Mouse (Mus musculus) ZHBTc4 (cell line): ENCODE measurements around the gene Kremen2.

Source experiments
- DNase-seq: peaks from one replicate; pipeline ENCODE4 v3.0.0-alpha.2; 2011; ENCODE audit warnings: low read depth, low spot score

Gene Kremen2

DNA sequence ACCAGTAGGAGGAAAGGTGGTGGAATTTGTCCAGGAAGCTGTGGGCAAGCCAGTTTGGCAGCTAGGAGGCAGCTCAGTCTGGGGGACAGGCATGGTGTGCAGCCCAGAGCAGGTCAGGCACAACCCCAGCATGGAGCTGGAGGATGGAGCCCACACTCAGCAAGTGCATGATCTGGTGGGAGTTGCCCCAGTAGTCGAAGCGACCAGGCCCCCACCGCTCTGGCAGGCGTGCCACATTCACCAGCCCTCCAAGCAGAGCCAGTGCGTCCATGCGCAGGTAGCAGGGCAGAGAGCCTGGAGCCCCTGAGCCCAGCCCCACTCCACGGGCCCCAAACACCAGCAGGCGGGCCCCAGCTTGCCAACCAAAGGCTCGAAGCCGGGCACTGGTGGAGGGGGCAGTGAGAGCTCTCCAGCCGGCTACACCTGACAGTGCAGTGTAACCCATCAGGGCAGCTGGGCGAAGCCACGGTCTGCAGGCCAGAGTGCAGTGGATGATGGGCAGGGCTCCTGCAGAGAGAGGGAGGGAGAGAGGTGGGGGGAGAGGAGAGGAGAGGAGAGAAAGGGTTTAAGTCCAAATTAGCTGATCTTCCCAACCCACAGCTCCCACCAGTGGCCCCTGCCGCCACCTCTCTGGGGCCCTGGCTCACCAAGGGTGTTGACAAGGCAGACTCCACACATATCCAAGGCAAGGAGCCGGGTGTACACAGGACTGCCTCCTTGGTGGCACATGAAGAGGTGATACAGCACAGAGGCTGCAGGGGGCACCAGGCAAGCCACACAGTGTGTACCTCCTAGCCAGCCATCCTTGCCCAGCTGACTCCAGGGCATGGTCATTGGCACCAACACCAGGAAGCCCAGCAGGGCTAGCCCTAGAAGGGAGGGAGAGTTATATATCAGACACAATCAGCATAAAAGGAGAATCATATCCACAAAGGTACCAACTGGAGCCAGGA lies 7.9 kb downstream of the Kremen2 start:
- DNase-seq: no peak

DNA sequence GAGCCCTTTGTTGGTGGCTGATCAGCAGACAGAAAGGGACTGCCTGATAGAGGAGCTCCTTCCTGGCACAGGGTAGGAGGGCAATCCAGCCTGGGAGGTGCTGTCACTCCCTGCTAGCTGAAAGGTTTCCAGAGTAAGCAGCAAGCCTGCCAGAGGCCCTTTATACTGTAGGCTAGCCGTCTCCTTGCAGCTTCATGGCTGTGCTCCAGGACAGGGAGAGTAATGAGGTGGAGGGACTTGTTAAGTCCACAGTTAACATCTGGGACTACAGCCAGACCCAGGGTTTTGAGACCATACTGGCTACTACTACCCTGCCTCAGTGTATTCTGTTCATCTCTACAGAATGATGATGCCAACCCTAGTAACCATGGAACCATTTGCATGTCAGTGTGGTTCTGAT lies 11.3 kb downstream of the Kremen2 start:
- DNase-seq: no peak

DNA sequence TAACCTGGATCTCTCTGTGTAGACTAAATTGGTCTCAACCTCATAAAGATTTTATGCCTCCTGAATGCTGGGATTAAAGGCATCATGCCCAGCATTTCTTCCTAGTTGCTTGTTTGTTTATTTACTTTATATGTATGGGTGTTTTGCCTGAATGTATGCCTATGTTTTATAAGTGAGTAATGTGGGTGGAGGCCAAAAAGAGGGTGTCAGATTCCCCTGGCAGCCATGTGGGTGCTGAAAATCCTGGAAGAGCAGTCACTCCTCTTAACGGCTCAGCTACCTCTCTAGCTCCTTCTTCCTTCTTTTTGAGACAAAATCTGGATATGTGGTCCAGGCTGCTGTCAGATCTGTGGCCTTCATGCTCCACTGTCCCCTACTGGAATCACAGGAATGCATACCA lies 15.2 kb downstream of the Kremen2 start:
- no peak for DNase-seq

DNA sequence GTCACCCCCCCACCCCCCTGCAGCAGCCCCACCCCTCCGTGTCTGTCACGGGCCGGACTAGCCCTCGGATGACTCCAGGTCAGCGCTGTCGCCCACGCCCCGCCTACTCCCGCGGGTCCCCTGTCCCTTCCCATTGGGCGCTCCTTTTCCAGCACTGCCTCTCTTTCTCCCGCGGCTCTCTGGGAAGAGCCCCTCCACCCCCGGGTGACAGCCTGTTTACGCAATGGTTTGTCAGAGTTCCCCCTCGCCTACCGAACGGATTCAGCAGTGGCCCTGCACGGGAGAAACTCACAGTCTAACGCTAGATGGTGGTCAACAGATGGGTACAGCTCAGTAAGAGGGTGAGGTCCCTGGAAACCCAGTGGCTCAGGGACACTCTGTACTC lies 18.9 kb downstream of the Kremen2 start:
- DNase-seq: peak; percentile 83

DNA sequence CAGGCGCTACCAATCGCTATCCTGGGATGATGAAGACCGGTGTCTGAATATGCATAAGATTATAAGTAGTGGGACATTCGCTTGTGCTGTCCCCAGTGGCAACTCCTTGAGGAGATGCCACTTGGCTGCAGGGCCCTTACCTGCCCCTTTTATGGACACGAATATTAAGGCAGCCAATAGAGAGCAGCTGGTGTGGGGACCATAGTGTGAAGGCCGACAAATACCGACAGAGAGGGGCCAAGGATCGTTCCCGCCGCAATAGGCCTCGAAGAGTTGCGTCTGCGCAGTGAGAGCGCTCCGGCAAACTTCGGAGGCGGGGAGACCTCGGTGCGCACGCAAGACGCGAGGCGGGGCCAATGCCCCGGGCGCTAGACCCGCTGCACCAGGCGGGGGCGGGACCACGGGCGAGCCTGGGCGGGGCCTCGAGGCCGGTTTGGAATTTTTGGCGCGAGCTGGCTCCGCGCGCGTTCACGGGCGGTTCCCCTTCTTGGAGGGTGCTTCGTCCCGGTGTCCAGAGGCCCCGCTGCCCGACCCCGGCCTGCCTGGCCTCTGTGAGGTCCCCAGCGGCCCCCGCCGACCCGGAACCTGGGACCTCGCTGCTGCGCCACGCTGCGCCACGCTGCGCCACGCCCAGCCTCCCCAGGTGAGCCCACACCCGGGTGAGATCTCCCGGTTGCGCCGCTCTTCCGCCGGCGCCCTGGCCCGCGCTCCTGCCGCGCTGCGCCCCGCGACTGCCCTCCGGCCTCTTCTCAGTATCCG lies 19.5 kb downstream of the Kremen2 start, which contains the start of gene Pkmyt1:
Pkmyt1 (plus strand) TSS at position 338 of the 759 bp plus-strand sequence.
- DNase-seq: peak; percentile 96

DNA sequence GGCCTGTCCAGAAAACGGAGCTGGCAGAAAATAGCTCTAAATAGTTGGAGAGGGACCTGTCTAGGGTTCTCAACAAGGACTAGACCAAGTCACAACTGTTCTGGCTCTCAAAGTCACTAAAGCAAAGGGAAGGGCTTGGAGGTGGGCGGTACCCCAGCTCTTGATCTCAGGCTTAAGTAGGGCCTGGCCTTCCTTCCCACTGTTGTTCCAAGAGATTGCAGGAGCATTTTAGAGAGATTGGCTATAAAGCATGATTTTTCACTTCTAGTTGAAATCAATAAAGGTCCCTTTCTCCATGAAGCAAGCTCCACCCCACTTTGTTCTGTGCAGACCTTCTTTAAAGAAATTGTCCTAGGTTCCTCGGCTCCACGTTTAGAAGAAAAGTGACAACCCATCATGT lies 20.2 kb downstream of the Kremen2 start:
- peak; percentile 39 for DNase-seq

DNA sequence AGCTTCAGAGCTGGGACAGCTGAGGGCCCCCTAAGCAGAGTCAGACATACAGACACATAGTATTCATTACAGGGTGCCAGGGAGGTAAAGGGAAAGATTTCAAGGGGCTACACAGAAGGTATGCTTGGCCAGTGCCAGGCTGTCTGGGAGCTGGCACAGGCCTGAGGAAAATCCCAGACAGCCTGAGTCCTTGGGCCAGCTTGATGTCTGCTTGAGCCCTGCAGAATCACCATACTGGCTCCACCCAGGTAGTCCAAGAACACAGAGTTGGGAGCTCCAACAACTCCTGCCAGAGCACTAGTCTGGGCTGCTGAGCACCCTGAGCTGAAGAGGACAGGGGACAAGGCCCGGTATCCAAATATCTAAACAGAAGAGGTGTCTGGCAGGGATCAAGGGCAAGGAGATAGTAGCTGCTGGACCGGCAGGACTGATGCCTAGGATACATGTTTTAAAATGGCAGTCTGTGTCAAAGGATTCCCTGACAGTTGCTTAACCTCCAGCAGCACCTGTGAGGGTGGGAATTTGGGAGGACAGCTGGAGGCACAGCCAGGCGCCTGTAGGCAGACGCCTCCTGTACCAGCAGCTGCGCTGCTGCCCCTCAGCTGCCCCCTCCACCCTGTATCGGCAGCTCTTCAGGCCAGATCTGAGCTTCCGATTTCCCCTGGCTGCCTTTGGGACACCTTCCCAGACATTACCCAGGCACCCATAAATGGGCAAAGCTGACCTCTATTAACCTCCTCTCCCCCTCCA lies 23.1 kb downstream of the Kremen2 start, which contains the start of gene 1520401A03Rik:
1520401A03Rik (minus strand) TSS at position 408 of the 750 bp plus-strand sequence.
- DNase-seq: no peak

DNA sequence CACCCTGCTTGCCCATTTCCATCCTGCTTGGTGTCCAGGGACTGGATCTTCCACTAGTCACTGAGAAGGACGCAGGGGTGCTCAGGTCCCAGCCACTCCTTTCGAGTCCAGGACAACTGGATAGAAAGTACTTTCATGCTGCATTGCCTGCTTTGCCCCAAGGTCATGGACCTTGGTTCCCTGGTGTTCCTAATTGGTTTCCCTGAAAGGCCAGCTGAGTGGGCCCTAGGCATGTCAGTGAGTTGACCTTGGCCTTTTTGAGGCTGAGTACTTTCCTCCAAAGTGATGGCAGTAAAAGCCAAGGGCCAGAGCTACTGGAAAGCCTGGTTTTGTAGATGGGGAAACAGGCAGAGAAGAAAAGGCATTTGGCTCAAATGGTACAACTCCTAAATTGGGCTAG lies 23.7 kb downstream of the Kremen2 start:
- DNase-seq: no peak

DNA sequence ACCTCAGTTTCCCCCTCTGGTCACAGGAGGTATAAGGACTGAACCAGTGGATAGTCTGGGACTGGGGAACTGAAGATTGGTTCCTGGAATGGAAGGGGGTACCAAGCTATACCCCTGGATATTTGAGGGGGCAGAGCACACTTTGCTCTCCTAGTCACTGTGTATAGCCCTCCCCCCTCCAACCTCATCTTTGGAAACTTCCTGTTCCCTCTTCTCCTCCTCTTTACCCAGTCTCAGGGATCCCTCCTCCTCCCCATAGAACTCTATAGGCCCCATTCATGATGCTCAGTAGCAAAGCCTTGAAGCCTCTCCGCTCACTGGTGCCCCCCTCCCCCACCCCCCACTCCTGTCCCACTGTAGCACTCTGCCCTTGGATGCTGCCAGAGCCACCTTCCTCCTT lies 26.2 kb downstream of the Kremen2 start:
- DNase-seq: no peak

DNA sequence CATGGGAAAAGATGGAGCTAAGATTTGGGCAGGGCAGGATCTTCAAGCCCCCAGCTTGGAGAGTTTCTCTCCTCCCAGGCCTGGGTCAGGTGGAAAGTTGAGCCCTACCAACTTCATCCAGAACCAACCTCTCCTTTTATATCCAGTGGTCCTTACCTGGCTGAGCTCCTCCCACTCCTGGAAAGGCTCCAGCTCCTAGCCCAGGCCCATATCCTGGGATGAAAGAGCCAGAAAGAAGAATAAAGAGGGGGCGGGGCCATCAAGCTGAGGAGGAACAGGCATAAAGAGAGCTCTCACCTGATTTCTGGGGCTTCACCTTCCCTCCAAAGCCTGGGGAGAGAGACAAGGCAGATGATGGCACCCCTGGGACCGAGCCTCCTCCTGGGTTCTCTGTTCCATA lies 28.6 kb downstream of the Kremen2 start:
- DNase-seq: peak; percentile 39

DNA sequence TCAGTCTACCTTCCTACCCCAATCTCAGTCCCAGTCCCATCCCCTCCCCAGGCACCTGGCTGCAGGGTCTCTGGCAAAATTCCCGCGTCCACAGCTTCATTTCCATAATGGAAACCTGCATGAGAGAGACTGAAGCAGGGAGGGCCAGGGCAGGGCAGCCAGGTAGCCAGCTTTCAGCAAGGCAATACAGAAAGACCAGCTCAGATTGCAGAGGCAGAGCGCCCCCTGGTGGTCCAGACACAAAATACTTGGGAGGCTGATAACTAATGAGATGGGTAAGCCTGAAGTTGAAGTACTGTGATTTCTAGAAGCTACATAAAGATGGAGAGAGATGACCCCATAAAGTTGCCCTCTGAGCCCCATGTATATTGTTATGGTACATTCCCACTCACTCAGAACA lies 39.4 kb downstream of the Kremen2 start:
- peak; percentile 79 for DNase-seq

DNA sequence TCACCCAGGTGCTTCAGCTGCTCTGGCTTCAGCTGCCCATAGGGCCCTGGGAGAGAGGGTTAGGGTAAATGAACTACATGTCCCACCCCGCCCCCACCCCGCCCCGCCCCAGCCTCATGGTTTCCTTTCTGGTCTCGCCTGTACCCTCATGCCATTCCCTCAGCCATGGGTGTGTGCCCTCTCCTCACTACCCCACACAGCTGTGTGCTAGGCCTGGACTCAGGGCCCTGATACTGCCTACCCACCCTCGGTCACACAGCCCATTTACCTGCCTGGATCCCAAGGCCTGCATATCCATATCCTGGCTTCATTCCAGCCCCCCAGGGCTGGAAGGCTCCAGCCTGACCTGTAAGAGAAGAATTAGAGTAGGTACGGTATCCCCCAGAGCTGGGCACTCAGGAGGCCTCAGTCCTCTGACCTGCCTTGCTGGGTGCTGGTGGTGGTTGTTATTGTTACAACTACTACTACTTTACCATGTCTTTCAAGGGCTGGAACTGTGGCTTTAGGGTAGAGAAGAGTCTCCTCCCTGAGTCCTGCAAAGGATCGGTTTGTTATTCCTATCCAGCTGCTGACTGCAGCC lies 40.0 kb downstream of the Kremen2 start:
- DNase-seq: no peak

DNA sequence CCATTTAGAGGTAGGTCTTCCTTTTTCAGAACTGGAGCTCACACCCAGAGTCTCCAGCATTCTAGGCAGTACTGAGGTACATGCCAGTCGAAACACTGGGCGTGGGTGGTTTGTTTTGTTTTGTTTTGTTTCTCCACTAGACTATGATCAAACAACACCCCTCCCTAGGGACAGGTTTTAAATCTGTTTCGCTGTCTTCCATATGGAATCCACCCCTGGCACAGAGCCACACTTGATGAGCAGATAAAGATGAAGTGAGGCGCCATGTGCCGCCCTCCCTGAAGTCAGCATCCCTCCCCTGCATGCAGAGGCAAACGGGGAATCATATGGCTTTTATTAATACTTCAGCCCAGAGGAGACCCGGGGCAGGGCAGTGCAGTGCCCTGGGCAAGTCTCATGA lies 40.9 kb downstream of the Kremen2 start:
- DNase-seq: no peak

DNA sequence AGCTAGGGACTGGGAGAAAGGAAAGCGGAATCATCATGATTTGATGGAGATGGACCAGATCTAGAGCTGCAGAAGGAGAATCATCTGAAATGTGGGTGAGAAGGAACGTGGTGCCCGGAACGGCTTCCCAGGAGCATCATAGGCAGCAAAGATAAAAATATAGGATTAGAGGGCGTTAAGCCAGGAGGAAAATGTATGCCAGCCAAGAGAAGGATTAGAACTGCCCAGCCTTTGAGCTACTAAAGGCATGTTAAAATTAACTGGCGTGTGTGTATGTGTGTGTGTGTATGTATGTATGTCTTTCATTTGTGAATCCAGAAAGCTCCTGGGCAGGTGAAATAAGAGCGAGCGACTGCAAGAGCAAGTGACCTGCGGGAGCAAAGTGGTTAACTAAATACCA lies 42.3 kb downstream of the Kremen2 start:
- no peak for DNase-seq

DNA sequence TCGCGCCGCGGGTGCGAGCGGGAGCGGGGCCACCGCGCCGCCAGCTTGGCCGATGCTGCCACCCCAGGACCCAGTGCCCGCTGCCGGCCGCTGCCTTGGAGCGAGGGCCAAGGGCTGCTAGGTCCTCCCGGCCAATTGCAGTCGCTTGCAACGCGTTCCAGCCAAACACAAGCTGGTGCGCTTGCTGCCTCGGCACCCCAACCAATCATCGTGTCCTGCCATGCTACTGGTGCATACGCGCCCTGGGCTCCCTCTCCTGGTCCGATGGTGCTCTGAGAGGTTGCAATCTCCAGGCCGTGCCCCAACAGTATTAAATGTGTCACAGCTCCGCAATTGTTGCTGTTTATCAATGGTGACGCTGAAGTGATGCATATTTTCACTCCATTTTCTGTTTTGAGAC lies 45.6 kb downstream of the Kremen2 start:
- peak; percentile 95 for DNase-seq

DNA sequence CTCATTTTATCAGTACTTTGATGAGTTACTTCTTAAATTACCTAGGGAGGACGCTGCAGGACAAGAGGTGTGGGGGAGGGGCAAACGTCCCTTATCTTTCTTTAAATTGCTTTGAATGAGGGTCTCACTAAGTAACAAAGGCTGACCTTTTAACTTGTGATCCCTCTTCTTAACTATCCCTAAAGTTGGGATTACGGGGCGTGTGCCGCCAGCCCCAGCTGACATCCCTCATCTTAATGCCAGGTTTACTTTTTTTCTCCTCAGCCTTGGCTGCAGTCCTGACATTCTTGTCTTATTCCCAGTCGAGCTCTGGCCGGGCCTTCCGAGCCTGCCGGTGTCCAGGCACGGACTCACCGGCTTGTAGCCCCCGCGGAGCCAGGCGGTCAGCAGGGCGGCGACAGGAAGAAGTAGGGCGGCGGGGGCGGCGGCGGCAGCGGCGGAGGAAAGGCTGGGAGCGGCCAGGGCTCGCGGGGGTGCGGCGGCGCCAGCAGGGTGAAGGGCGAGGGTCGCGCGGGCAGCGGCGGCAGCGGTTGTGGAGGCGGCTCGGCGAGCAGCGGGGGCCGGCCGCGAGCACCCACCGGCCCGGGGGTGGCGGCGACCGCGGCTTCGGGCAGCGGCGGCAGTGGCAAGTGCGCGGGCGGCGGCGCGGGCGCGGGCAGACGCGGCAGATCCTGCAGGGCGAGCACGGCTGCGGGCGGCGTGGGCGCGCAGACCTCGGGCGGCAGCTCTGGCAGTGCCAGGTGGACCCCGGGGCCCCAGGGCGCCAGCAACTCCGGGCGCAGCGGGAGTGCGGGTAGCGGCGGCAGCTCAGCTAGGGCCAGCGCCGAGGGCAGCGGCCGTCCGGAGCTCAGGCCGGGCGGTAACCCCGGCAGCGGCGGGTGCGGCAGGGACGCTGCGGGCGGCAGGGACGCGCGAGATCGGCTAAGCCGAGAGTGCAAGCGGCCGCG lies 46.2 kb downstream of the Kremen2 start:
- DNase-seq: peak; percentile 43

DNA sequence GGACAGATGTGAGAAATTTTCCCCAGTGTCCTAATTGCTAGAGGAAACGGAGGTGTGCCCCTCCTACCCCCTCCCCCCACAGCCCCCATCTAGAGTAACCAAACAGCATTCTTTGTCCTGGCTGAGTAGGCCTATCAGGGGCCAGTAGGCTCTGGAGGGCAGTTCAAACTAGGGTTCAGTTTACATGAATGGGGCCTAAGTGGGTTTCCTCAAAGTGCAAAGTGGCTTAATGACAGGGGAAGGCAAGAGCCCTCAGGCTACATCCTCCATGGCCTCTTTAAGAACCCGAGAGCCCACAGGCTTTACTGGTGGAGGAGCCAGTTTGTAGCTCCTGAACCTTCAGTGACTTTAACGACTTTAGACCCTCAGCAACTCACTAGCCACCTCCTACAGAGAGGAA lies 49.8 kb downstream of the Kremen2 start:
- DNase-seq: no peak

DNA sequence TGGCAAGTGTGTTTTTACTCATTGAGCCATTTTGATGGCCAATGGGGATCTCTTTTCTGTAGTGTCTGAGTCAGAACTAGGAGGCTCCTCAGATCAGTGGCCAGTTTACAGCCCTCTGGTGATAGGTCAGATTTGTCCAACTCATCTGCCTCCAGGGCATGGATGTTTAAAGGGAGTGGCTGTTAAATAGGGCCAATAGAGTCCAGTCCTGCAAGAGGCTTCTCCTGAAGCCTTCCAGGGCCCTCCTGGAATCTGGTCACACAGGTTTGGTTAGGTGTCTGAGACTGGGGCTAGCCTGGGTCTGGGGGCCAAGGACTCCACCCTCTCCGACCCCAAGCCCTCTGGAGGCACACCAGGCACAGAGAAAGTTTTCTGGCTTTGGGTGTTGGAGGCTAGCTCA lies 51.1 kb downstream of the Kremen2 start:
- no peak for DNase-seq
